Mouse (Mus musculus): ENCODE data around the gene Olfr1018. TPM values are rescaled to one million over a fixed set of nuclear protein-coding genes. Genes with fewer than 3 reads are reported as not detected.

Gene Olfr1018
- not detected in 2 replicates for polyA plus RNA-seq (2012; rRNA removed)

DNA sequence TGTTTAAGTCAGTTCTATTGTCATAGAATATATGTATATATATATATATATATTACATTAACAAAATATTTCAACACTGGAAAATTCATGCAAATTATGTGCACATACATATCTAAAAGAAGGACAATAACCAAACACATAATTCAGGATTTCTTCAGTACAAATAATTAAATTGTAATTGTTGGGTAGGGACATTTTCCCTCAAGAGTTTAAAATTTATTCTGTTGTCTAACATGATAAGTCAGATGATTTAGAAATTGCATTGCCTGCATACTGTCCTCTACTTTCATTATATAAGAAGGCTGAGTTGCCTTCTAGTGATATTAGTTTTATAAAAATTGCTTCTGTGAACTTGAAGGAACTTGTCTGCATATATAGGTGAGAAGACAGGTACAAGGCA is at the start of gene Olfr1018:
Olfr1018 (plus strand) TSS at position 301 of the 400 bp plus-strand sequence.

DNA sequence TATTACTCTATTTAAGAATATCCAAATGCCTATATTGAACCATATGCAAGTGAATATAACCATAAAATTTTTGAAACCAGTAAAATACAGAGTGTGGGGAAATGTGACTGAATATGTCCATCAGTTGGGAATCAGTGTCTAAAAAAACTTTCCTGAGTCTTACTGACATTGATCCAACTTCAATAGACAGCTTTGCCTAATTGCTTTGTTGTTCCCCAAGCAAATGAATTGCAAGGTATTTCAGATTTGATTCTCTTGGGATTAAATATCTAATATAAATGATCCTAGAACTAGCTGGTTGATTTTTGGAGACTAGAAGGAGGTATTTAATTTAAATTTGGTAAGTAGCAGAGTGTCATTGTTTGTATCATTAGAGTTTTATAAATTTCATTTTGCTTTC is 45.9 kb upstream of the Olfr1018 start, which contains the start of gene Olfr1014:
Olfr1014 (plus strand) TSS at position 301 of the 400 bp plus-strand sequence.

DNA sequence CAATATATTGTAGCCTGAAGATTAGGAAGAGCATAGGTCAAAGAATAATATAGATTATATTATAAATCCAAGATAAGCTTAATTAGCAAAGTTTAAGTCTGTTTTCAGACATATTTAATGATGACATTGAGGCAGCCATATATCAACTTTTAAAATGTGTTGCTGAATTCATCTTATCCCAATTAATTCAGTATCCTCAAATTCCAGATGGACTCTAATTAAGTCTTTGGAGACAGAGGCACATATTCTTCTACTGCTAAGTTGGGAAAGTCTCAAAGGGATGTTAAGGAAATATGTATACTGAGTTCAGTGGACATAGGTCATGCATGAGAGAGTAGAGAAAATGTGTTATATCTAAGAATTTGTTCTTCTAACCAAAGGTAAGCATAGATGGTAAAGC is 36.6 kb upstream of the Olfr1018 start, which contains the start of gene Olfr1015:
Olfr1015 (plus strand) TSS at position 301 of the 400 bp plus-strand sequence.

DNA sequence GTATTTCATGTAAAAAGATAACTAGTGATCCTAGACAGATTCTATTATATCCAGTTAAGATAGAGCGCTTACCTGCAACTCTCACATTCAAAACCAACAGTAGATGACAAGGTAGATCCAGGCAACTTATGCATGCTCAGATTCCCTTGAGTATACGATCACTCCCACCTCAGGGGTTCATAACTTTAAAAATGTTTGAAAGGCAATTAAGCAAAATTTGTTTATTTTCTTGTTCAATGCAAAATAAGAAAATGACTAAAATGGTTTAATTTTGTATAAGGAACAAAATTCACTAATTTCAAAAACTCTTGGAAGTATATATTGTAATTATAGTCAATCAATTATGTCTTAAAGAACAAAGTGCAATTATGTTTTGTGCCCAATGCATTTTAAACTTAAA is 15.8 kb upstream of the Olfr1018 start, which contains the start of gene Olfr1016:
Olfr1016 (minus strand) TSS at position 101 of the 400 bp plus-strand sequence.

DNA sequence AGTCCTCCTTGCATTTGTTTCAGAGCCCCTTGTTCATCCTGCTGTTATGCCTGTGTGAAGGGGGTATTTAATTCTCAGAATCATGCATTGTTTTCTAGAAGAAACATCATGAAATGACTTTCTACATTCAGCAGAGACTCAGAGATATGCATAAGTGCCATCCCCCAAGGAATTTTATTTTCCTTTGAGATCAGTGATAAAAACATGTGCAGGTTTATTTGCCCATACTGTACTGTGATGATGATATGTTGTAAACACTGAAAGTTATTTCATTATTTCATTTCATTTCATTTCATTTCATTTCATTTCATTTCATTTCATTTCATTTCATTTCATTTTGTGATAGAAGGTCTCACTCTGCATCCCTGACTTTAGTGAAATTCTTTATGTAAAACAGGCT is 27.1 kb downstream of the Olfr1018 start, which contains the start of gene Olfr1019:
Olfr1019 (minus strand) TSS at position 101 of the 400 bp plus-strand sequence.

DNA sequence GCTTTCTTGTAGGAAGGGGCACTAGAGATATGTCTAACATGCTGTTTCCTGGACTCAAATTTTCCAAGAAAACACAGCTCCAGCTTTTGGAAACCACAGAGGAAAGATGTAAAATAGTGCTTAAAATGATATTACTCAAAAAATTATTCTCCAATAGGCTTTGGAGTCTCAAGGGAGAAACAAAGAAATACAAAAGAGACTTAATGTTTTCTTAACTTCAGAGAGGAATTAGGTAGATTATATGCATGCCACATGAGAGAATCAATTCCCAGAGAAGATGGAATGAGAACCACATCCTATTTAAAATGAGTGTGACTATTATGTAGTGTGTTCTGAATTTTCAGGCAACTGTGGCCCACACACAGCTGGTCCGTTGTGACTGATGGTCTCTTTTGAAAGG is 28.5 kb downstream of the Olfr1018 start, which contains the start of gene Olfr1020:
Olfr1020 (plus strand) TSS at position 301 of the 400 bp plus-strand sequence.

DNA sequence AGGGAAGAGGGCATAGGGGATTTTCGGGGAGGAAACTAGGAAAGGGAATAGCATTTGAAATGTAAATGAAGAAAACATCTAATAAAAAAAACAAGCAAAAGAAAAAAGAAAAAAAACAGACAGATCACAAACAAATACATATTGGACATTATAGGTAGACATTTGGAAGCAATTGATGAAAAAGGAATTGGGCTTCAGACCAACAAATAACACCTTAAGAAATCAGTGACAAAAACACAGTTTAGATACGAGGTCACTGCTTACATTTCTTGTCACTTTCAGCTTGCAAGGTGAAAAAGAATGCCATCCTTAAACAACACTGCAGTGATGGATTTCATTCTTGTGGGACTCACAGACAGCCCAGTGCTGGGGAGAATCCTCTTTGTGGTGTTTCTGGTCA is 50.0 kb downstream of the Olfr1018 start, which contains the start of gene Olfr1022:
Olfr1022 (plus strand) TSS at position 301 of the 400 bp plus-strand sequence.

Other genes starting within 250 kb of the Olfr1018 start
- not detected in 2 replicates for gene Olfr996, start 239.3 kb upstream of the Olfr1018 start, polyA plus RNA-seq (2012; rRNA removed)
- gene Olfr998, start 229.5 kb upstream of the Olfr1018 start, polyA plus RNA-seq (2012; rRNA removed): not detected in 2 replicates
- not detected in 2 replicates for gene Olfr1000, start 206.6 kb upstream of the Olfr1018 start, polyA plus RNA-seq (2012; rRNA removed)
- not detected in 2 replicates for gene Olfr1002, start 167.8 kb upstream of the Olfr1018 start, polyA plus RNA-seq (2012; rRNA removed)
- gene Olfr154, start 154.0 kb upstream of the Olfr1018 start, polyA plus RNA-seq (2012; rRNA removed): not detected in 2 replicates
- not detected in 2 replicates for gene Olfr1006, start 139.7 kb upstream of the Olfr1018 start, polyA plus RNA-seq (2012; rRNA removed)
- gene Olfr1008, start 129.0 kb upstream of the Olfr1018 start, polyA plus RNA-seq (2012; rRNA removed): not detected in 2 replicates
- gene Olfr1009, start 103.1 kb upstream of the Olfr1018 start, polyA plus RNA-seq (2012; rRNA removed): not detected in 2 replicates
- gene Olfr1012, start 55.7 kb upstream of the Olfr1018 start, polyA plus RNA-seq (2012; rRNA removed): not detected in 2 replicates
- not detected in 2 replicates for gene Olfr1013, start 51.4 kb upstream of the Olfr1018 start, polyA plus RNA-seq (2012; rRNA removed)
- gene Olfr1014, start 45.8 kb upstream of the Olfr1018 start, polyA plus RNA-seq (2012; rRNA removed): not detected in 2 replicates
- gene Olfr1015, start 36.5 kb upstream of the Olfr1018 start, polyA plus RNA-seq (2012; rRNA removed): not detected in 2 replicates
- gene Olfr1016, start 15.9 kb upstream of the Olfr1018 start, polyA plus RNA-seq (2012; rRNA removed): not detected in 2 replicates
- gene Olfr1019, start 27.0 kb downstream of the Olfr1018 start, polyA plus RNA-seq (2012; rRNA removed): not detected in 2 replicates
- not detected in 2 replicates for gene Olfr1020, start 28.6 kb downstream of the Olfr1018 start, polyA plus RNA-seq (2012; rRNA removed)
- not detected in 2 replicates for gene Olfr1022, start 50.1 kb downstream of the Olfr1018 start, polyA plus RNA-seq (2012; rRNA removed)
- gene Olfr1023, start 67.2 kb downstream of the Olfr1018 start, polyA plus RNA-seq (2012; rRNA removed): not detected in 2 replicates
- not detected in 2 replicates for gene Olfr1024, start 86.6 kb downstream of the Olfr1018 start, polyA plus RNA-seq (2012; rRNA removed)
- not detected in 2 replicates for gene Olfr1025-ps1, start 96.7 kb downstream of the Olfr1018 start, polyA plus RNA-seq (2012; rRNA removed)
- gene Olfr1026, start 103.1 kb downstream of the Olfr1018 start, polyA plus RNA-seq (2012; rRNA removed): not detected in 2 replicates
- not detected in 2 replicates for gene Olfr1028, start 132.0 kb downstream of the Olfr1018 start, polyA plus RNA-seq (2012; rRNA removed)
- not detected in 2 replicates for gene Olfr1029, start 155.4 kb downstream of the Olfr1018 start, polyA plus RNA-seq (2012; rRNA removed)
- not detected in 2 replicates for gene Olfr1030, start 160.8 kb downstream of the Olfr1018 start, polyA plus RNA-seq (2012; rRNA removed)
- not detected in 2 replicates for gene Olfr1031, start 171.8 kb downstream of the Olfr1018 start, polyA plus RNA-seq (2012; rRNA removed)
- gene Olfr1032, start 187.1 kb downstream of the Olfr1018 start, polyA plus RNA-seq (2012; rRNA removed): not detected in 2 replicates
- gene Olfr1033, start 202.2 kb downstream of the Olfr1018 start, polyA plus RNA-seq (2012; rRNA removed): 0.12 TPM in 1 of 2 replicates, not detected in the other
- 0.02 TPM in 1 of 2 replicates, not detected in the other for gene Olfr1034, start 227.4 kb downstream of the Olfr1018 start, polyA plus RNA-seq (2012; rRNA removed)